Mouse (Mus musculus) spleen, postnatal 36 days (tissue): ENCODE measurements around the gene Hnrnpf.

Experiments used
- DNase-seq, 2 experiments: peaks; one replicate each; pipeline ENCODE4 v3.0.0; 2022; ENCODE audit warnings: low spot score in 2 of 2, mixed read lengths in 1 of 2

The Hnrnpf gene

GRCm38 (mm10) chr6:117920659-117921640 lies 20.8 kb downstream of the Hnrnpf start:
- DNase-seq, result peak; percentile 52 to 69

GRCm38 (mm10) chr6:117922041-117922440 lies 21.9 kb downstream of the Hnrnpf start:
- DNase-seq, result no peak

- DNase-seq, result no peak
Measured at GRCm38 (mm10) chr6:117926871-117927491, 26.9 kb downstream of the Hnrnpf start.

GRCm38 (mm10) chr6:117927955-117928354 lies 27.8 kb downstream of the Hnrnpf start:
- DNase-seq, result no peak

- DNase-seq, result no peak
Measured at GRCm38 (mm10) chr6:117928746-117929145, 28.6 kb downstream of the Hnrnpf start.

GRCm38 (mm10) chr6:117929945-117930655 lies 30.0 kb downstream of the Hnrnpf start:
- DNase-seq, result no peak

- peak in 1 of 2 experiments; percentile 8 for DNase-seq
Measured at GRCm38 (mm10) chr6:117932325-117933051, 32.4 kb downstream of the Hnrnpf start.

- DNase-seq, result no peak
Measured at GRCm38 (mm10) chr6:117934301-117934700, 34.2 kb downstream of the Hnrnpf start.

- DNase-seq, result no peak
Measured at GRCm38 (mm10) chr6:117935681-117936612, 35.8 kb downstream of the Hnrnpf start.

GRCm38 (mm10) chr6:117937222-117937932 lies 37.3 kb downstream of the Hnrnpf start, which contains the start of gene Fxyd4:
Gene Fxyd4 (minus strand): TSS chr6:117937692.
- DNase-seq, result peak; percentile 17 to 34

- no peak for DNase-seq
Measured at GRCm38 (mm10) chr6:117938951-117939350, 38.8 kb downstream of the Hnrnpf start.

GRCm38 (mm10) chr6:117942769-117943168 lies 42.6 kb downstream of the Hnrnpf start:
- no peak for DNase-seq

GRCm38 (mm10) chr6:117943899-117944298 lies 43.8 kb downstream of the Hnrnpf start:
- no peak for DNase-seq

GRCm38 (mm10) chr6:117952330-117952729 lies 52.2 kb downstream of the Hnrnpf start:
- no peak for DNase-seq

- no peak for DNase-seq
Measured at GRCm38 (mm10) chr6:117956161-117956560, 56.0 kb downstream of the Hnrnpf start.

- no peak for DNase-seq
Measured at GRCm38 (mm10) chr6:117956851-117957501, 56.9 kb downstream of the Hnrnpf start.

GRCm38 (mm10) chr6:117963201-117963600 lies 63.1 kb downstream of the Hnrnpf start:
- DNase-seq, result no peak

- DNase-seq, result no peak
Measured at GRCm38 (mm10) chr6:117966729-117967128, 66.6 kb downstream of the Hnrnpf start.
